Mouse (Mus musculus): Measurements from ENCODE around the gene Pced1b.

DNA sequence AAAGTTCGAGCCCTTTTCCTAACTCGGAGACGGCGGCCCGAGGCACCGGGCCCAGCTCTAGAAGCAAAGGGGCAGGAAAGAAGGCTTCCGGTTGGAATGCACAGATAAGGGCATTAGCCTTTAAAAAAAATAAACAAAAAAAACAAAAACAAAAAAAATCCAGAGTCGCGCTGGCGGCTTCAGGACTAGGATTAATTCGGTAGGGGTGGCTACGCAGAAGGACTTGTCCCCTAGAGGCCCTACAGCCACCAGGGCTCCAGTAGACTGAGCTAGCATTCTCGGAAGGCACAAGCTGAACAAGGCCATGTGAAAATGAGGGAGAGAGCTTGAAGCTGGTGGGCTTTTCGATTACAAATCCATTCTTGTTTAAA is 869 bp downstream of the Pced1b start:
- TF ChIP-seq CTCF (conservative IDR thresholded peaks at IDR 0.05; ENCODE audit: low read length): no peak
- TF ChIP-seq POU5F1 (IDR thresholded peaks at IDR 0.05; ENCODE audit: borderline replicate concordance, low read length): no peak
